Mouse (Mus musculus) lung, adult 2 months (tissue): ENCODE measurements at regions not wholly inside any gene's neighbourhood (a gene's known extent, or its start where the extent isn't known, plus 50 kb on each side); places are given as distances from the start of the nearest gene placed in this dataset.

ENCODE experiments used
- DNase-seq: peaks from one replicate; pipeline ENCODE4 v3.0.0; 2022
- H3K4me1 ChIP-seq: fragments of 200-500 bp; 2 replicates; pipeline ENCODE4 v1.6.1; 2011; ENCODE audit warnings: low read length; ENCODE audit not compliant: control insufficient read depth, insufficient read depth
- H3K4me3 ChIP-seq: fragments of 200-500 bp; replicated peaks from 2 replicates; pipeline ENCODE3; 2011; ENCODE audit warnings: low read depth, mild to moderate bottlenecking, control low read depth, low read length; ENCODE audit errors: extremely low read depth
- CTCF ChIP-seq: fragments of 200-500 bp; IDR thresholded peaks from 2 replicates; pipeline ENCODE4 v1.5.1; 2011; ENCODE audit warnings: mild to moderate bottlenecking, low read length, control low read depth; ENCODE audit not compliant: insufficient read depth
- POLR2A ChIP-seq: fragments of 200-500 bp; IDR thresholded peaks from 2 replicates; pipeline ENCODE4 v1.6.1; 2011; ENCODE audit warnings: low read depth, mild to moderate bottlenecking, control low read depth, low read length, borderline replicate concordance; ENCODE audit errors: extremely low read depth
- WGBS: fragments of 180-500 bp; shearing (Covaris S2); methylation state at CpG from one replicate; pipeline ENCODE4 v1.1.7; 2018; 5-methylcytosine and 5-hydroxymethylcytosine counted together

DNA sequence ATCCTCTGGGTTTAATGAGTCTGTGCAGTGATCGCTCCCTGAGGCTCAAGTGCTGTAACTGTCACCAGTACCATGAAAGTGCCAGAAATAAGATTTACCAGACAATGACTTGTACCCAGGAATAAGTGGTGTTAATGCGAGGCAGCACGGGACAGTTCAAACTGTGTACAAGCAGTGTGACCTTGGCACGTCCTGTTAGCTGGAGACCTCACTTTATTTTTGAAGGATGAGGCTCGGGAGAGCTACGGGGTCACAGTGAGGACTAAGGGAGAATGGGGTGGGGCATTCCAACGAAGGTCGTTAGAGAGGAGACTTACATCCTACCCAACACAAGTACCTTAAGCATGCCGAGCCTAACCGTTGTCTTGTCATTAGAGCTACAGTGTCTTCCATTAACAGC lies 362.2 kb upstream of the Gm10131 start:
- H3K4me1 ChIP-seq, result no peaks in the 10 kb centered on the region; the same call in 1 of the 2 replicates
- 60% methylated on average over 10 of the region's 10 CpGs for WGBS
- no peak overlapping the region for H3K4me3 ChIP-seq
- DNase-seq, result no peak
- TF ChIP-seq POLR2A (no peak), CTCF (no peak)

DNA sequence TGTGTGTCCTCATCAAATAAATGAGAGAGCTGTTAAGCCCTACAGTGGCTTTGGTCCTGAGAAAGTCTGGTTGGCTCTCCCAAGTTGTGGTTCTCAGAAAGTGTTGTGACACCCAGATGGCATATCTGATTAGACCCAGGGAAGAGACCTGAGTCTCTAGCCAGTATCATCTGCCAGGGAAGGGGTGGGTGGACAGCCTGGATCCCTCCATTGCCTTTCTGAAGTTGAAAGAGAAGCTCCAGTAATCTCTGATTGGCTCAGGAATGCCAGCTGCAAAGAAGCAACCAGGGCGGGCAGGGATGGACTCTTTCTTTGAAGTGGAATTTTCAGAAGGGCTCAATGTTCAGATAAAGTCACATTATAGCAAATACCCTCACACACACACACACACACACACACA lies 361.8 kb upstream of the Gm10131 start:
- DNase-seq, result no peak
- H3K4me3 ChIP-seq, result no peak overlapping the region
- 78% methylated on average over 1 of the region's 1 CpGs for WGBS
- TF ChIP-seq CTCF (no peak), POLR2A (no peak)
- no peaks in the 10 kb centered on the region; the same call in 1 of the 2 replicates for H3K4me1 ChIP-seq

DNA sequence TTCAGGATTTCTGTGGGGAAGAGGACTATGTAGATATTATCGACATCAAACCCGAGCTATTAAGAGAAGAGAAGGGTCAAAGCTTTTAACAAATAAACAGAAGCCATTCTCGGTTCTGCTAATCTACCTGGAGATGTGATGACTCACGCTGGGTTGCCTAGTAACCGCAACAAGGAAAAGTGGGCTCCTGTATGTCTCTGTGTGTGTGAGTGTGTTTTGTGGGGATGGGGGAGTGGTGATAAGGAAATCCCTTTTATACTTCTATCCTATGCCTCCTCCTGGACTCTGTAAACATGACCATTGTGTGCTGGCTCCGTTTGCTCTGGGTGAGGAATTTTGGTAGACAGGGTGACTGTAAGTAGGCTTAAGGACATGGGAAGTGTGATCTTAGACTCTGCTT lies 361.3 kb upstream of the Gm10131 start:
- 26% methylated on average over 6 of the region's 6 CpGs for WGBS
- no peak overlapping the region for H3K4me3 ChIP-seq
- no peaks in the 10 kb centered on the region; the same call in 1 of the 2 replicates for H3K4me1 ChIP-seq
- TF ChIP-seq POLR2A (no peak), CTCF (no peak)
- DNase-seq, result no peak

DNA sequence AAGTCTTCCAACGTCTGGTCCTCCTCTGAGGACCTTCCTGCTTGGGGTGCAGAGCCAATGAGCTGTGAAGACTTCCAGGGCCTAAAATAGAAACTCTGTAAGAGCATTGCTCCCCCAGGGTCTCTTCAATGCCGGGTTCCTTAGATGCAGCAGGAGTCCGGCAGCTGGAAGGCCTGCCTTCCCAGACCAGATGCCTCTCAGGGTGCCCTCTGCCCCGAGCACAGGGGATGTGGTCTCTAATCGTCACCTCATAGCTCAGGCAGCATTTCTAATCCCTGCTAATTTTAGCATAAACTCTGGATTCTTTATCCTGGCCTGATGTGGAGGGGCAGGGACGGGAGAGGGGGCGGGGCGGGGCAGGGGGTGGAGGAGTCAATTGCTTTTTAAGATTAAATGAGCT lies 360.9 kb upstream of the Gm10131 start:
- Histone ChIP-seq H3K4me1 (no peaks in the 10 kb centered on the region; the same call in 1 of the 2 replicates), H3K4me3 (no peak overlapping the region)
- DNase-seq, result no peak
- WGBS, result 49% methylated on average over 8 of the region's 8 CpGs
- no peak for TF ChIP-seq CTCF
- TF ChIP-seq POLR2A, result no peak

DNA sequence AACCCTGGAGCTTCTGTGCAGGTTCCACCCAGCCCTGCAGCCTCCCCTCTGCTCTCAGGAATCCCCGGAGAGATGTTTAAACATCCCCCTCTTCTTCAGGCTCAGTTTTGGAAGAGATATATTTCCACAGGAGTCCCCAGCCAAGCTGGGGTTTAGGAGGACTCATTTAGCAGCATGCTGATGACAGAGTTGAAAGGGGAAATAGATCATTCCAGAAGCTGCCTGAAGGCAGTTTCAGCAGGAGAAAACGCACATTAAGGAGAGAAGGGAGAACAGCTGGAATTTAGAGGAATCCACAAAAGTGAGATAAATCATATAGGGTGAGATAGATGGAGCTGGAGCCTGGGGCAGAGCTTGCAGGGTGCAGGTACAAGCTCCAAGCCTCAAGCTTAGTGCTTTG lies 357.6 kb upstream of the Gm10131 start:
- Histone ChIP-seq H3K4me3 (no peak overlapping the region), H3K4me1 (no peaks in the 10 kb centered on the region)
- no peak for DNase-seq
- TF ChIP-seq CTCF (no peak), POLR2A (no peak)
- 53% methylated on average over 2 of the region's 2 CpGs for WGBS

DNA sequence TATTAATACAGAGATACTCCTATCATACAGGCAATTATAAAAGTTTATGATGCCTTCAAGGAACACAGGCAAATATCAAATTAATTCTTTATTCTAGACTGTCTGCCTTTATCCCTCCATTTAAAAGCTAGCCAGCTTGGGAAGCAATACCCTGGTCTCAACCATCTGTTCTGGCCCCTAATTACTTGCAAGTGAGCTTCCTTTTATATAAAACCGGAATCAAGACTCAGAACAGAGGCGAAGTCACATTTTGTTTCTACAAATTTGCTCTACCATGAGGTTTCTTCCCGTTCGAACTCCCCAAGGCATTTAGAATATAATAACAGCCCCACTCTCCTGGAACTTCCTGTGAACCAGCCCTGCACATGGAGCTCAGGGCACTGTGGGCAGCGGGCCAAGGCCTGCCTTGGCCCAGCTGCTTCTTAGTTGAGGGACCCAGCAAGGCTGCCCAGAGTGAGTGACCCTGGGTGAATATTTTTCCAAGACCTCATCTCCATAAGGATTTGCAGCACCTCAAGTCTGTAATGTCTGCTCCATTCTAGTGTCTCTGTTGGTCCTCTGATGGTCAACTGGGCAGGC lies 355.3 kb upstream of the Gm10131 start:
- 55% methylated on average over 5 of the region's 5 CpGs for WGBS
- DNase-seq, result no peak
- H3K4me1 ChIP-seq, result no peaks in the 10 kb centered on the region

DNA sequence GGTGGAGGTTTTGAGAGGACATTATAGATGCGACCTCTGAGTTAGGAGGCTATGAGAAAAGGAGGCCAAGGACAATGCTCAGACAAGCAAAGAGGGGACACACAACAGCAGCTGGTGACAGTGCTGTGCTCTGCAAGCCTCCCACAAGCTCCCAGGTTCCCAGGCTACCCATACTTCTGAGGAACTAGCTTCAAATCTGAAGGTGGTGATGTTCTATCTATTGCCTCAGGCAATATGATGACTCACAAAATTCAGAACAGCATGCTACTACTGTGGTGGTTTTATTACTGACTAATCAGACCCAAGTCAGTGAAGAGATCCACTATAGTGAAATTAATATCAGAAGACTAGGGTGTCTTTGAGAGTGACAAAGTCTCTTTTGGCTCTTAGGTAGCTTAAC lies 353.9 kb upstream of the Gm10131 start:
- 97% methylated on average over 1 of the region's 1 CpGs for WGBS
- DNase-seq, result no peak
- Histone ChIP-seq H3K4me3 (no peak overlapping the region), H3K4me1 (no peaks in the 10 kb centered on the region)
- TF ChIP-seq POLR2A, result no peak
- TF ChIP-seq CTCF, result no peak

More for the DNA sequence above, 355.3 kb upstream of the Gm10131 start:
- TF ChIP-seq POLR2A, result no peak
- no peak for TF ChIP-seq CTCF
- H3K4me3 ChIP-seq, result no peak overlapping the region

DNA sequence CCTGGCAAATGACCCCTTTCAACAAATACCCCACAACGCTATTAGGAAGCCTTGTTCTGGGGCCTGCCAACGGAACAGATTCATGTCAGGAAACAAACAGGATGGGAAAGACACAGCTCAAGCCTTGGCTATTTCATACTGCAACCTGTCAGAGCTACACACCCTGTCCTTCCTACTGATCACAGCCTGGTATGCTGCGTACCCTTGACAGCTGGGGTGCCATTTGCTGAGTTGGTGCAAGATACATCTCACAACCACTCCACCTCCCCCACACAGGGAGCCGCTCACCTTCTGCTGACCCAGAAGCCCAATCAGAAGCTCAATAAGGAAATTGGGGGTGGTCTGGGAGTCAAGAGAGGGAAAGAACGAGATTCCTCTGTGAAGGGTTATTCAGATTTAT lies 350.7 kb upstream of the Gm10131 start:
- WGBS, result 70% methylated on average over 5 of the region's 5 CpGs
- no peak for DNase-seq
- no peaks in the 10 kb centered on the region for H3K4me1 ChIP-seq
- H3K4me3 ChIP-seq, result no peak overlapping the region
- TF ChIP-seq POLR2A (no peak), CTCF (no peak)

DNA sequence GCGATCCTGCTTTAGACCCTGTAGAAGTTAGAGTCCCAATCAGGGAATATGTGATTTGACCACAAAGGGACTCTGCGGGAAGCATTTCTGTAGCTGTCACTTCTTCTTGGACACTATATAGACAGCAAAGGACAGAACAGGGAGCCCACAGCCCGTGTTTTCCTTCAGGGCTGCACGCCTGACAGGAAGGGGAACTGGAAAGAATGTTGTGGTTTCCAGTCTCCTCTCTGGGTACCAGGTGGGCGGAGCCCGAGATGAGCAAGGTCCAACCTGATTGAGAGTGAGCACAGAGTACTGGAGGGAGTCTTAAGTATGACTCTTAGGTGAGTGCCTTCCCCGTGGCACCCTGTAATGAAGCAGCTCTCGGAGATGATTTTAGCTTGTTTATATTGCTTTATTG lies 346.8 kb upstream of the Gm10131 start:
- Histone ChIP-seq H3K4me3 (no peak overlapping the region), H3K4me1 (no peaks in the 10 kb centered on the region)
- TF ChIP-seq POLR2A (no peak), CTCF (no peak)
- DNase-seq, result no peak
- WGBS, result 72% methylated on average over 8 of the region's 8 CpGs

DNA sequence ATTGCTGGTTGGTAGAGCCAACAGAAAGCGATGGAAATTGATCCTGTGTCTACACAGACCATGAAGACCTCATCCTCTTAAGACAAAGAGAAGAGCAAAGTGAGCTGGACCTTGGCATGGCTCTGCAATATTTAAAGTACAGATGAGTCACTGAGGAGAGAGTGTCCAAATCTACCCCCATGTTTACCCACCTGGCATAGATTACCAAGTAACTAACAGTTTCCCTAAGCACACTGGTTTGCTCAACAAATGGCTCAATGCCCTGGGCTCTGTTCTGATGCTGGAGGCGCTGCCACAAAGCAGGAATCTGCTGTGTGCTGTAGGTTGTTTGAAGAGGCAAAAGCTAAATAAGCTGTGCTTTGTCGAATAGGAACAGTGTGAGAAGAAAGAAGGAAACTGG lies 345.0 kb upstream of the Gm10131 start:
- H3K4me1 ChIP-seq, result no peaks in the 10 kb centered on the region
- 61% methylated on average over 3 of the region's 3 CpGs for WGBS
- no peak overlapping the region for H3K4me3 ChIP-seq
- TF ChIP-seq POLR2A, result no peak
- no peak for TF ChIP-seq CTCF
- no peak for DNase-seq

DNA sequence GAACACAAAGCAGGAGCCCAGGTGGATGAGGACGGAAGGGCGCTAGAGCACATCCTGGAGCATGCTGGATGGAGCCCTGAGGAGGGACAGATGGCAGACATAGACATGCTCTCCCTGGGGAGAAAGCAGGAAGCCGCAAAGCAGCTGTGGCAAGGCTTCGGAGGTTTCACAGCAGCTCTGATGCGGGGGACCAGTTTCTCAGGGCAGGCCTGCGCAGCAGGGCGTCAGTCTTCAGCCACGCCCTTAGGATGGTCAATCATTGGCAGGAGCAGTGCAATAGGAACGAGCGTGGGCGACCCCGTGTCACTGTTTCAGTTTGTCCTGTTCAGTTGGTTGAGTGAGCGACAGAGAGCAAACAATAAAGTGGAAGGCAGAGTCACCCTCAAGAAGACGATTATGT lies 343.8 kb upstream of the Gm10131 start:
- TF ChIP-seq CTCF (no peak), POLR2A (no peak)
- no peak for DNase-seq
- 71% methylated on average over 14 of the region's 14 CpGs for WGBS
- H3K4me1 ChIP-seq, result no peaks in the 10 kb centered on the region
- no peak overlapping the region for H3K4me3 ChIP-seq

DNA sequence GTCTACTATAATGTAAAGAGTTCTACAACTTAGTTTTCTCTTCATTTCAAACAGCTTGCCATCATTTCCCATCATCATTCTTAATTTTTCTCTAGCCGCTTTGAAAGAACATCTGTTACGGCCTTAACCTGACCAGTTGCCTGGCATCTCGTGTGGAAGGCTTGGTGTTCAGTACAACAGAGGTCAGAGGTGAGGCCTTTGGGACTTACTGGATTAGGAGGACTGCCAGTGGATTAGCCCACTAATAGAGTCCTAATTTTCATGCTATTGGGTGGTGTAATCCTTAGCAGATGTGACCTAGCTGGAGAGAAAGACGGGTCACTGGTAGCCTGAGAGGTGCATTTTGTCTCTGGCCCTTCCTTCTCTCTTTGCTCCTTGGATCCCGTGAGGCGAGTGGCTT lies 341.3 kb upstream of the Gm10131 start:
- Histone ChIP-seq H3K4me1 (no peaks in the 10 kb centered on the region; the same call in 1 of the 2 replicates), H3K4me3 (no peak overlapping the region)
- TF ChIP-seq CTCF (no peak), POLR2A (no peak)
- 92% methylated on average over 6 of the region's 6 CpGs for WGBS
- DNase-seq, result no peak
